Mouse (Mus musculus): ENCODE measurements around the gene Gm4303.
"Not testable (repeated sequence)": the region's sequence is repeated elsewhere in the genome, so short reads cannot be mapped to it uniquely, and the experiment has no call there.

Gm4303 gene

GRCm38 (mm10) chr10:100345672-100346071 lies at the start of gene Gm4303:
Gene Gm4303 (plus strand): TSS chr10:100345972.
- DNase-seq (ENCODE audit: low read depth, low spot score), result not testable (repeated sequence)

- no peak for DNase-seq (ENCODE audit: low read depth, low spot score)
Measured at GRCm38 (mm10) chr10:100296105-100296504, 49.7 kb upstream of the Gm4303 start.

- not testable (repeated sequence) for DNase-seq (ENCODE audit: low read depth, low spot score)
Measured at GRCm38 (mm10) chr10:100300106-100300505, 45.7 kb upstream of the Gm4303 start.

- DNase-seq (ENCODE audit: low read depth, low spot score), result not testable (repeated sequence)
Measured at GRCm38 (mm10) chr10:100335376-100335775, 10.4 kb upstream of the Gm4303 start, which contains the start of gene Gm4301. Gene Gm4301 (plus strand): TSS chr10:100335676.

GRCm38 (mm10) chr10:100340536-100340935 lies 5.2 kb upstream of the Gm4303 start, which contains the start of gene Gm4302:
Gene Gm4302 (plus strand): TSS chr10:100340836.
- DNase-seq (ENCODE audit: low read depth, low spot score), result not testable (repeated sequence)

- not testable (repeated sequence) for DNase-seq (ENCODE audit: low read depth, low spot score)
Measured at GRCm38 (mm10) chr10:100350793-100351192, 5.0 kb downstream of the Gm4303 start, which contains the start of gene Gm4305. Gene Gm4305 (plus strand): TSS chr10:100351093.

GRCm38 (mm10) chr10:100356841-100357240 lies 11.1 kb downstream of the Gm4303 start:
- DNase-seq (ENCODE audit: low read depth, low spot score), result not testable (repeated sequence)

- not testable (repeated sequence) for DNase-seq (ENCODE audit: low read depth, low spot score)
Measured at GRCm38 (mm10) chr10:100361038-100361437, 15.3 kb downstream of the Gm4303 start, which contains the start of gene Gm4307. Gene Gm4307 (plus strand): TSS chr10:100361338.

GRCm38 (mm10) chr10:100382460-100382859 lies 36.7 kb downstream of the Gm4303 start, which contains the start of gene Gm4312:
Gene Gm4312 (minus strand): TSS chr10:100382560.
- DNase-seq (ENCODE audit: low read depth, low spot score), result not testable (repeated sequence)
